Mouse (Mus musculus) intestine, embryonic 15.5 days (tissue): ENCODE results near the gene Rpp25l. TPM values are rescaled to one million over a fixed set of nuclear protein-coding genes. Genes with fewer than 3 reads are reported as not detected.

Experiments
- ATAC-seq: fragments of 200-750 bp; cut with Nextera tagmentation; 2 replicates; pipeline ENCODE4 v1.8.0; 2017; ENCODE audit warnings: moderate TSS enrichment, moderate library complexity
- H3K27ac ChIP-seq: fragments of 300-500 bp; sonication (generic); 2 replicates; pipeline ENCODE4 v1.5.1; 2015; ENCODE audit warnings: mild to moderate bottlenecking, inconsistent platforms
- H3K27me3 ChIP-seq: fragments of 300-500 bp; sonication (generic); replicated peaks from 2 replicates; pipeline ENCODE4 v1.6.1; 2015; ENCODE audit warnings: inconsistent platforms
- H3K36me3 ChIP-seq: fragments of 300-500 bp; sonication (generic); 2 replicates; pipeline ENCODE4 v1.6.1; 2015; ENCODE audit warnings: inconsistent platforms
- H3K4me1 ChIP-seq: fragments of 300-500 bp; sonication (generic); replicated peaks from 2 replicates; pipeline ENCODE4 v1.6.1; 2015; ENCODE audit warnings: inconsistent platforms
- H3K4me2 ChIP-seq: fragments of 300-500 bp; sonication (generic); replicated peaks from 2 replicates; pipeline ENCODE4 v1.6.1; 2015; ENCODE audit warnings: mild to moderate bottlenecking, inconsistent platforms
- H3K4me3 ChIP-seq: fragments of 300-500 bp; sonication (generic); replicated peaks from 2 replicates; pipeline ENCODE4 v1.5.1; 2015; ENCODE audit warnings: inconsistent platforms
- H3K9ac ChIP-seq: fragments of 300-500 bp; sonication (generic); 2 replicates; pipeline ENCODE4 v1.6.1; 2015; ENCODE audit warnings: inconsistent platforms
- H3K9me3 ChIP-seq: fragments of 300-500 bp; sonication (generic); 2 replicates; pipeline ENCODE4 v1.6.1; 2016; ENCODE audit warnings: inconsistent platforms
- WGBS: fragments of 180-500 bp; shearing (Covaris S2); methylation state at CpG from one replicate; pipeline ENCODE4 v1.1.7; 2015; 5-methylcytosine and 5-hydroxymethylcytosine counted together
- polyA plus RNA-seq: library from polyadenylated mRNA; unstranded; fragments of >200 nt; fragmentation: Nextera tagmentation; extraction: Ambion mirVana; gene quantifications from 2 replicates; pipeline ENCODE4 v1.2.1, GENCODE M21; 2015

Rpp25l gene
- polyA plus RNA-seq, 1 experiment from 2014 or later, result 58.8 TPM

GRCm38 (mm10) chr4:41755338-41756305 is 42.3 kb upstream of the Rpp25l start, which contains the start of gene Sigmar1:
TSS of gene Sigmar1 (minus strand) at chr4:41756157.
- Histone ChIP-seq H3K4me3 (peak within 1 kb of the TSS; percentile 60), H3K36me3 (0 out of 2 replicates have a peak, but pooled peaks cover 5% of the 10 kb centered on the region), H3K9ac (peak within 1 kb of the TSS; percentile 75), H3K27me3 (no peaks in the 10 kb centered on the region), H3K9me3 (no peaks in the 10 kb centered on the region), H3K4me2 (peak within 1 kb of the TSS; percentile 88), H3K4me1 (peaks cover 22% of the 10 kb centered on the region), H3K27ac (peak within 1 kb of the TSS; percentile 84)
- ATAC-seq, result peak; percentile 79
- under 1% methylated on average over 57 of the region's 57 CpGs for WGBS

GRCm38 (mm10) chr4:41754797-41755337 is 41.5 kb upstream of the Rpp25l start, which contains the start of gene Galt:
TSS of gene Galt (plus strand) at chr4:41755228.
- ATAC-seq, result peak; percentile 67
- H3K4me2 ChIP-seq, result peak within 1 kb of the TSS; percentile 88
- peak within 1 kb of the TSS; percentile 84 for H3K27ac ChIP-seq
- peaks cover 19% of the 10 kb centered on the region for H3K4me1 ChIP-seq
- peak within 1 kb of the TSS; percentile 60 for H3K4me3 ChIP-seq
- no peaks in the 10 kb centered on the region for H3K9me3 ChIP-seq
- WGBS, result 9% methylated on average over 14 of the region's 14 CpGs
- H3K36me3 ChIP-seq, result 0 out of 2 replicates have a peak, but pooled peaks cover 5% of the 10 kb centered on the region
- H3K9ac ChIP-seq, result peak within 1 kb of the TSS; percentile 75
- H3K27me3 ChIP-seq, result no peaks in the 10 kb centered on the region

GRCm38 (mm10) chr4:41745021-41745420 is 31.7 kb upstream of the Rpp25l start:
- ATAC-seq, result no peak
- Histone ChIP-seq H3K4me3 (no peak overlapping the region), H3K36me3 (no peaks in the 10 kb centered on the region), H3K27me3 (no peaks in the 10 kb centered on the region), H3K4me2 (no peak overlapping the region), H3K27ac (no peak overlapping the region), H3K4me1 (peaks cover 4% of the 10 kb centered on the region), H3K9ac (no peak overlapping the region), H3K9me3 (no peaks in the 10 kb centered on the region; the same call in 1 of the 2 replicates)
- WGBS, result 76% methylated on average over 1 of the region's 1 CpGs

GRCm38 (mm10) chr4:41744131-41744530 is 30.8 kb upstream of the Rpp25l start:
- Histone ChIP-seq H3K36me3 (0 out of 2 replicates have a peak, but pooled peaks cover 3% of the 10 kb centered on the region), H3K4me3 (no peak overlapping the region), H3K27ac (no peak overlapping the region), H3K9ac (no peak overlapping the region), H3K27me3 (no peaks in the 10 kb centered on the region), H3K9me3 (no peaks in the 10 kb centered on the region; the same call in 1 of the 2 replicates), H3K4me2 (no peak overlapping the region), H3K4me1 (peaks cover 13% of the 10 kb centered on the region)
- no peak for ATAC-seq
- 52% methylated on average over 2 of the region's 2 CpGs for WGBS

GRCm38 (mm10) chr4:41741158-41741560 is 27.8 kb upstream of the Rpp25l start:
- Histone ChIP-seq H3K27me3 (no peaks in the 10 kb centered on the region), H3K36me3 (0 out of 2 replicates have a peak, but pooled peaks cover 4% of the 10 kb centered on the region), H3K4me2 (peak overlapping the region; percentile 88), H3K9ac (peak overlapping the region; percentile 83), H3K27ac (peak overlapping the region; percentile 87), H3K4me3 (peak overlapping the region; percentile 81), H3K4me1 (peaks cover 13% of the 10 kb centered on the region), H3K9me3 (no peaks in the 10 kb centered on the region)
- peak; percentile 97 for ATAC-seq
- under 1% methylated on average over 27 of the region's 27 CpGs for WGBS

- peak overlapping the region; percentile 83 for H3K9ac ChIP-seq
- H3K4me2 ChIP-seq, result peak overlapping the region; percentile 88
- under 1% methylated on average over 47 of the region's 48 CpGs for WGBS
- H3K36me3 ChIP-seq, result 0 out of 2 replicates have a peak, but pooled peaks cover 4% of the 10 kb centered on the region
- no peaks in the 10 kb centered on the region for H3K9me3 ChIP-seq
- H3K27me3 ChIP-seq, result no peaks in the 10 kb centered on the region
- peak overlapping the region; percentile 87 for H3K27ac ChIP-seq
- ATAC-seq, result peak; percentile 84
- peaks cover 13% of the 10 kb centered on the region for H3K4me1 ChIP-seq
- H3K4me3 ChIP-seq, result peak overlapping the region; percentile 81
These were observed 27.2 kb upstream of the Rpp25l start for GRCm38 (mm10) chr4:41740380-41741157.

- H3K9ac ChIP-seq, result no peak overlapping the region
- no peaks in the 10 kb centered on the region for H3K27me3 ChIP-seq
- WGBS, result 97% methylated on average over 13 of the region's 13 CpGs
- ATAC-seq, result no peak
- peaks cover 13% of the 10 kb centered on the region for H3K4me1 ChIP-seq
- 0 out of 2 replicates have a peak, but pooled peaks cover 4% of the 10 kb centered on the region for H3K36me3 ChIP-seq
- H3K27ac ChIP-seq, result no peak overlapping the region
- no peaks in the 10 kb centered on the region for H3K9me3 ChIP-seq
- peak overlapping the region; percentile 88; the same call in 1 of the 2 replicates for H3K4me2 ChIP-seq
- H3K4me3 ChIP-seq, result no peak overlapping the region
These were observed 25.9 kb upstream of the Rpp25l start for GRCm38 (mm10) chr4:41739260-41739659.

GRCm38 (mm10) chr4:41738256-41738603 is 24.9 kb upstream of the Rpp25l start:
- Histone ChIP-seq H3K9me3 (no peaks in the 10 kb centered on the region), H3K27ac (0 out of 2 replicates have a peak overlapping the region, but pooled peaks have one; percentile 17), H3K4me1 (peaks cover 13% of the 10 kb centered on the region), H3K36me3 (0 out of 2 replicates have a peak, but pooled peaks cover 4% of the 10 kb centered on the region), H3K27me3 (0 out of 2 replicates have a peak, but pooled peaks cover 2% of the 10 kb centered on the region), H3K4me2 (no peak overlapping the region), H3K9ac (no peak overlapping the region), H3K4me3 (no peak overlapping the region)
- 59% methylated on average over 1 of the region's 1 CpGs for WGBS
- no peak for ATAC-seq

DNA sequence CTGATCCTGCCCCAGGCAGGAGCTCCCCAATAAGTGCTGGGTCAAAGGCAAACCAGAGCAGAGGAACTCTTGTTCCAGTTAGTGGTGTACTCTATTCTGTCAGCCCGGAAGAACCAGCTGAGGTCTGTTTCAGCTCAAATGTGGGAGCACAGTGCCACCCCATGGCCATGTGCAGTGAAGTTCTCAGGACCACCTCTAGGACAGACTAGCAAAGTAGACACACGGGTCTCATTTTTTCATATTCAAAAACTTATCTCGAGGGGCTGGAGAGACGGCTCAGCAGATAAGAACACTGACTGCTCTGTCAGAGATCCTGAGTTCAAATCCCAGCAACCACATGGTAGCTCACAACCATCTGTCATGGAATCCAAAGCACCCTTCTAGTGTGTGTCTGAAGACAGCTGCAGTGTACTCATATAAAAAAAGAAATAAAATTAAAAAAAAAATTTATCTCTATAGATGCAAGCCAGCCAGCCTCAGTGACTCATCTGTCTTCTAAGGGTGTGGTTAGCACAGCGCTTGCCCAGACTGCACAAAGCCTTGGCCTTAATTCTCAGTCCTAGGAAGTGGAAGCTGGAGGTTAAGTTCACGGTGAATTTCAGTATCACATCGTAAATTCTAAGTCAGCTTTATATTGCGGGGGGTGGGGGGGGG is 24.4 kb upstream of the Rpp25l start:
- WGBS, result 30% methylated on average over 8 of the region's 8 CpGs
- peaks cover 13% of the 10 kb centered on the region for H3K4me1 ChIP-seq
- 0 out of 2 replicates have a peak overlapping the region, but pooled peaks have one; percentile 17 for H3K27ac ChIP-seq

DNA sequence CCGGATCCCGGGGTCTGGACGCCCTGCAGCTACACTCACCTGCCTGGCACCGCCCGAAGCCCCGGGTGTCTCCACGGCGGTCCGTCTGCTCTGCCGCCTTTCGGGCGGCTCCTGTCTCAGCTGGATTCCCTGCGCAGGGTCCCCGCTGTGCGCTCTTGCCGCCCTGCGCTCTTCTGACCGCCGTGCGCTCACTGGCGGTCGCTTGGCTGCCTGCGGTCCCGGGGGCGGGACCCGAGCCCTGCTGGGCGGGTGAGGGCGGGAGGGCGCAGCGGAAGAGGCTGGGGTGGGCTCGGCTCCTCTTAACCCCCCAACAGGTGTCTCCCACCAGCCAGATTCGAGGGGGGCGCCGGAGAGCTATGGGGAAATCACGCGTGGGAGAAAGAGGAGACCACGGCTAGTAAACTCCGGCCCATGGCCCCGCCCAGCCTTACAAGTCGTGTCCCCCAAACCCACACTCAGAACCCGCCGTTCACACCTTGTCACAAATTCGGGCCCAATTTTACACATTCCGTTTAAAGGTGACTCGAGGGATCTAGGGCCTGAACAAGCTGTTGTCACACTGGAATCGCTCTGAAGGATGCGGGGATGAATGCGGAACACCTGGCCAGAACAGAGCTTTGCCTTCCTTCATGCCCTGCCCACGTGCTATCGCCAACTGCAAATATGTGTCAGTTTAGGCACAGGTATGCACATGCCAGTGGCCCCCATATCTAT is 17.9 kb upstream of the Rpp25l start, which contains the start of gene Arid3c:
Arid3c (minus strand) TSS at position 91 of the 714 bp plus-strand sequence.
- WGBS, result 1% methylated on average over 50 of the region's 50 CpGs
- no peaks in the 10 kb centered on the region for H3K36me3 ChIP-seq
- no peaks in the 10 kb centered on the region for H3K9me3 ChIP-seq
- peaks cover 8% of the 10 kb centered on the region for H3K4me1 ChIP-seq
- peak; percentile 59; the same call in 1 of the 2 replicates for ATAC-seq
- no peak within 1 kb of the TSS for H3K27ac ChIP-seq
- peak within 1 kb of the TSS; percentile 33 for H3K4me3 ChIP-seq
- peak within 1 kb of the TSS; percentile 69 for H3K4me2 ChIP-seq
- 0 out of 2 replicates have a peak within 1 kb of the TSS, but pooled peaks have one; percentile 2 for H3K9ac ChIP-seq
- peaks cover 62% of the 10 kb centered on the region for H3K27me3 ChIP-seq

More for the DNA sequence above, 24.4 kb upstream of the Rpp25l start:
- Histone ChIP-seq H3K4me2 (no peak overlapping the region), H3K36me3 (0 out of 2 replicates have a peak, but pooled peaks cover 4% of the 10 kb centered on the region), H3K27me3 (peaks cover 6% of the 10 kb centered on the region), H3K4me3 (no peak overlapping the region), H3K9me3 (no peaks in the 10 kb centered on the region), H3K9ac (no peak overlapping the region)
- no peak for ATAC-seq
